Mouse (Mus musculus) G1E (cell line): ENCODE results near the gene Coro2b.

Experiments
- CTCF ChIP-seq: IDR thresholded peaks from 2 replicates; pipeline ENCODE4 v1.5.1; 2012; ENCODE audit warnings: low read depth, low read length, inconsistent platforms, mixed read lengths
- GATA1 ChIP-seq: IDR thresholded peaks from 2 replicates; pipeline ENCODE4 v1.6.1; 2012; ENCODE audit warnings: borderline replicate concordance, low read length, inconsistent platforms, mixed read lengths
- TAL1 ChIP-seq: conservative IDR thresholded peaks from 2 replicates; pipeline ENCODE4 v1.6.1; 2012; ENCODE audit warnings: low read depth, low read length, inconsistent platforms, mixed read lengths

DNA sequence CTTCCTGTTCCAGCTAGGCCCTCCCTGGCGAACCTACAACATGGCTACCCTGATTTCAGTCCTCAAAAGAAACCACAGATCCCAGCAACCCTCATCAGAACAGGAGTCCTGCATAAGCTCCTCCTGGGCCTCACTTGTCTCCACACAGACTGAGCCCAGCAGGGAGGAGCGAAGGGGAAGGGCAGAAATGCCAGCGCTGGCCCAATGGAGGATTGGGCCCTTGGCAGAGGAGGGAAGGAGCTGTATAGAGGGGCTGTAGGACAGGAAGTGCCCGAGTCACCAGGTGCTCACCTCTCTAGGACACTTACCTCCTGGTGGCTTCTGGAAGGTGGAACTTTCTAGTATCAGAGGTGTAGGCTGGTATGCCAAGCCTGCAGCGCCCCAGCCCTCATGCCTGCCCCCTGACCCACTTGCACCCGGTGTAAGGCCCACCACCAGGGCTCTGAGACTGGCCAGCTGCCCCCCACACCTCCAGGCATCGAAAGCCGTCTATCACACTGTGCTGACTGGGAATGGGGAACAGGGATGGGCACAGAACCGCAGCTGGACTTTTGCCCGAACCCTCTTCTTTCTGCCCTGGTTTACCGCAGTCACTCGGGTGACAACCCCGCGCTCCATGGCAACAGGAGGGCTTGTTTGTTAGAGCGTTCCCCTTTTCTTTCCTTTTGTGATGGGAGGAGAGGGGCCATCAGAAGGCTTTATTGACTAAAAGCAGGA, 16.9 kb downstream of the Coro2b start:
- TF ChIP-seq CTCF (no peak), GATA1 (no peak), TAL1 (no peak)
